Mouse (Mus musculus) spleen, adult 18-20 months (tissue): ENCODE data around the gene Celf2.

Experiments
- DNase-seq, 2 experiments: peaks; one replicate each; pipeline ENCODE4 v3.0.0; 2022; ENCODE audit warnings: mixed read lengths in 2 of 2

The Celf2 gene

DNA sequence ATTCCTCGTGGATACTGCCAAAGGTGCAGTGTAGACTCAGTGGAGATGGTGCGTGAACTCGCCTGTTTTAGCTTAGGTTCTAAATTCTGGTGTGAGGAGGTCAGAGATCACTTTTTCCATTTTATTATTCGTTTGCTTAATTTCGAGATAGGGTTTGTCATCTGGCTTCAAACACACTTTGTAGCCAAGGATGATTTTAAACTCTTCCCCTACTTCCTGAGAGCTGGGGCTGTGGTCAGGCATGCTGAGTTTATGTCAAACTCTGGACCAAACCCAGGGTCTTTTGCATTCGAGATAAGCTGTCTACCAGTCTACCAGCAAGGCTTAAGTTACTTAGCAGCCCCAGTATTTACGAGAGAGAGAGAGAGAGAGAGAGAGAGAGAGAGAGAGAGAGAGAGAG is 429.3 kb downstream of the Celf2 start:
- DNase-seq = no peak

GRCm38 (mm10) chr2:7079390-7079789 is 430.0 kb downstream of the Celf2 start:
- no peak for DNase-seq

DNA sequence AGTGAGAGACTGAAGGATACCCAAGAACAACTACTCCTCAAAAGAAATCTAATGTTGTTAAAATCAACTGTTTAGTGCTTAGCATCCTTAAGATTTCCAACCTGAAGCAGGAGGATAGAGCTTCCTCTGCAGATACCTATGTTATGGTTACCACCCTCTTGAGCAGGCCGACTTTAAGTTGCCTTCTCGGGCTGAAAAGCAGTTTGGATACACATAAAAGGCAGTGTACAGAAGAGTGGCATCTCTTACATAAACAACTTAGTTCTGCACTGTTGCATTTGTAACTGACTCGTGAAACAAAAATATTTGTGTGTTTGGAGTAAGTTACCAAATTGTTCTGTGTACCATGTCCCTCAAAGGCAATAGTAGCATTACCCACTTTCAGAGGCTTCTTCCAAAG is 435.6 kb downstream of the Celf2 start:
- DNase-seq = no peak

GRCm38 (mm10) chr2:7072344-7073265 is 436.8 kb downstream of the Celf2 start:
- no peak for DNase-seq

- DNase-seq = no peak
Observed at GRCm38 (mm10) chr2:7069458-7069857, 439.9 kb downstream of the Celf2 start.

DNA sequence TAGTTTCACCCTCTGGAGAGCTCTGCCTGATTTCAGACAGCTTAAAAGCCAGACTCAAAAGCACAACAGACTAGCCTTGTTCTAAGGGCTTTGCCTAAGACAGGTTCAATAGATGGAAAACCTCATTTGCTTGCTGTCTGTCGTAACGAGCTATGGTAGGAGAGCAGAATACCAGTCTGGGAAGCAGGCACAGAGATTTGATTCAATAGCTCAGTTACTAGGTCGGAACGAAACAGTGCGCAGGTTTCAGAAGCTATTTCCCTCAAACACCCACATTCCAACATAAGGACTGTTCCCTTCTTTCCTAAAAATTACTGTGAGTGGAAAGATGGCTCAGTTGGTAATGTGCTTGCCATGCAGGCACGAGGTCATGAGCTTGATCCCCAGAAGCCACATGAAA is 441.1 kb downstream of the Celf2 start:
- DNase-seq = no peak

DNA sequence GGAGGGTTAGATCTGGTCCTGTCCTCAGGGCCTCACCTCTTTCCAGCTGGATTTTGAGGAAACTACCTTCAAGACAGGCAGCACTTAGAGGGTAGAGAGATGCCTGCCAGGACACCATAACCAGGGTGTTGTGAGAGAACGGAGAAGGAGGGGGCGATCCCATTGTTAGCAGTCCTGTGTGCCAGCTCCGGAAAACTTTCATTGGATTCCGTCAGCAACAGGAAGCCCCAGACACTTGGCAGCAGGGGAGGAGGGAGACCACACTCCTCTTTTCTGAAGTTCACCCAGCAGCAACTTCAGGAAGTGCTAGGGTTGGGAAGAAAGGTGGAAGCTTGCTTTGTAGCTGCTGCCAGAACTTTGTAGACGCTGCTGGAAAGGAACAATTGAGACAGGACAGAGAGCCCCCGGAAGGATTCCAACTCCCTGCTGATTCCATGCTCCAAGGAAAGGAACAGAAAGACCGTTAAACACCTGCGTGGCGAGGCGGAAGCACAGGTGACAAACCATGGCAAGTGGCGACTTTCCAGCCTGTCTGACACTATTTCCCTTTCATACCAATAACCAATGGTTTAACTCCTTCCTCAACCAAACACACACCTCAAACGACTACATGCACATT is 445.7 kb downstream of the Celf2 start:
- DNase-seq = no peak

DNA sequence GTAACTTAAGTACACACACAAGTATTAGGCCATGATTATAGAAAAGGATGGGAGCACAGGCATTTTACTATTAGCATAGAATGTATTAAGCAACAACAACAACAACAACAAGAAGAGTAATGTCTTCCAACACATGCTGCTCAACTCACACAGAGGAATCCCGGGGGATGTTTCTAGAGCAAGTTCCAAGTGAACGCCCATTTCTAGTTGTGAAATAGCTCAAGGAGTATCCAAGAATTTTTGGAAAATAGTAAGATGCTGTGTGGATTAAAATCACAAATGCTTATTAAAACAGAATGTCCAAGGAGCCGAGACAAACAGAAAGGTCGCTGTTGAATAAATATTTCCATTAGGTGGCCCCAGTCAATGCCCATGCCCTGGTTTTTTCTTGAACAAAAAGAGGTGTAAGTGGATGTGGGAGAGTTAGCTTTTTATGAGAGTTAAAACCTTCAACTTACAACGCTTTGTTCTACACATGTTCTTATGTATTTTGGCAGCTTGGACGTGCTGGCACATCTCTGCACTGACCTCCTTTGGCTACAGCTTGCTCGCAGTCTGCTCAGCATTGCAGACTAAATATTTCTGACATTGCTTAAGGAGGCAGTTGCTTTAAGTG is 448.8 kb downstream of the Celf2 start:
- no peak for DNase-seq

- DNase-seq = no peak
Observed at GRCm38 (mm10) chr2:7056401-7056800, 453.0 kb downstream of the Celf2 start.

GRCm38 (mm10) chr2:7055958-7056357 is 453.4 kb downstream of the Celf2 start:
- DNase-seq = no peak

DNA sequence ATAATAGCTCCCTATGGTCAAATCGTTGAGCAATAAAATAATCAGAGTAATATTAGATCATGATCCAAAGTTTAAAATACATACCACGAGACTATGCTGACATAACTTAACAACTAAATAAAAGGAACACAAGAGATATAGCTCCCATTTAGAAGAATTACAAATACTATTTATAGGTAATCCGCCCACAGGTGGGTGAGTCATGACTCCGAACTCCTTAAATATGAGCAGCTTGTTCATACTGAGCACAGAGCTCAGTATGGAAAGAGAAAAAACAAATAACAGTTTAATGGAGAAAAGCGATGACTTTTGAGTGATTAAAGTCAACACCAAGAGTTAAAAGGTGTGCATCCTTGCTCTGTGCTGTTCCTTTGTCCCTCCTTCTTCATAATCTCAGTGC is 458.3 kb downstream of the Celf2 start:
- DNase-seq = no peak

DNA sequence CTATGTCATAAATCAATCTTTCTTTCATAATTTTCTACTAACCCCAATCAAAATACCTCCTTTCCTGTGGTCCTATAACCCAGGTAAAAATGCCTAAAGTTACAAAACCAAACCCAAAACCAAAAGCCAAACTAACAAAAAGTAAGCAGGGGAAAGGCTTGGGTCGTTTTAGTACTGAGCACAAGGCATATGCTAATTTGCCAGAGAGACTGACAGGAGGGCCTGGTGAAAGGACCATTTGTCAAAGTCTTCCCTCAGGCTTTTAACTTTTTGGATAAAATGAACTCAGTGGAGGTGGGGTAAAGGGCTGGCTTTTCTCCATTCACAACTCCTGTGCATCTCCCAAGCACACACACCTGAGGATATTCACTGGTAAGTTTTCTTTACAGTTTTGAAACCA is 463.2 kb downstream of the Celf2 start:
- DNase-seq = no peak

DNA sequence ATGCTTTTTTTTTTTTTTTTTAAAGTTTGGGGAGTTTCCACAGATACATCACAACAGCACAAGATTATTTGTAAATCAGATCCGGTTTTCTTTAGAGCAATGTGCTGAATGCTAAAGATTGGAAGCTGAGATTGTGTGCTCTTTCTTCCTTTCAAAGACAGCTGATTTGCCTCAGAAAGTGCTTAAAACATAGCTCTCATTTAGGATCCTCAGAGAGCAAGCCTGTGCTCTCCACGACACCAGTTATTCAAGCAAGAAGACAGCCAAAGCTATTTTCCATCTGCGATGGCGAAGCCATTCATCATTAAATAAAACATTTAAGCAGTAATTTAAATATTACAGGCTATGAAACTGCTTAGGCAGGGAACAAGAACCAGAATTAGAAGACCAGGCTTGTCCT is 463.8 kb downstream of the Celf2 start:
- no peak for DNase-seq

GRCm38 (mm10) chr2:7043770-7044459 is 465.4 kb downstream of the Celf2 start:
- DNase-seq = no peak

DNA sequence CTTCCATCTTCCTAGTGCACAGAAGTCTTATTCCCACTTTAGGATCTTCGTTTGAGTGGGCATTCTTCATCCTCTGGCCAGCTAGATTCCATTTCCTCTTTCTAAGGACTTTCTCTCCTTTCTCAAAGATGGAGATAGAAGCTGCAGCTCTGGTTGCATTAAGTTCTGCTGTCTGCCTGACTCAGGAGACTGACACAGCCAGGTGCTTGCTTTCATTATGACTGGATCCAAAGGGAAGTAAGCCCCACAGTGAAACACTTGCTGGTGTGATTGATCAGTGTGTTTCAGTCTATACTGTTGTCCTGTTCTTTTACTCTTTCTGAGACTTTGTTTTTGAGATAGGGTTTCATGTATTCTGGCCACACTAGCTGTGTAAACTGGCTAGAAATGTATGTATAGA is 468.4 kb downstream of the Celf2 start:
- no peak for DNase-seq

DNA sequence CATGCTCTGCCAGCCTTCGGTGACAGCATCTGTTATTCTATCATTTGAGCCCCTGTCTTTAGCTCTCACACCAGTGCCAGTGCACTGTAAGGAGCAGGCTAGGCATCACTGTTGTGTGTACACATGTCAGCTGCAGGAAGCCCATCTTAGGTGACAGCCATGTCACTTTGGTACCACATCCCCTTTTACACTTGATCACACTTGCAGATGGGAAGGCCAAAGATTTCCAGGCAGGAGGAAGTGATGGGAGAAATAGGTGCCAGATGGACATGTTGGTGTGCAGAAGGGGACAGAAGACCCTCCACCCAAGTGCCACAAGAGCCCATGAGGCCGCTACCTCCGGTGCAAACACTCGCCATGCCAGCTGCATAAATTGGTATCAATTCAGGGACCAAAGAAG is 470.4 kb downstream of the Celf2 start:
- DNase-seq = no peak

- no peak for DNase-seq
Observed at GRCm38 (mm10) chr2:7031389-7031788, 478.0 kb downstream of the Celf2 start.

DNA sequence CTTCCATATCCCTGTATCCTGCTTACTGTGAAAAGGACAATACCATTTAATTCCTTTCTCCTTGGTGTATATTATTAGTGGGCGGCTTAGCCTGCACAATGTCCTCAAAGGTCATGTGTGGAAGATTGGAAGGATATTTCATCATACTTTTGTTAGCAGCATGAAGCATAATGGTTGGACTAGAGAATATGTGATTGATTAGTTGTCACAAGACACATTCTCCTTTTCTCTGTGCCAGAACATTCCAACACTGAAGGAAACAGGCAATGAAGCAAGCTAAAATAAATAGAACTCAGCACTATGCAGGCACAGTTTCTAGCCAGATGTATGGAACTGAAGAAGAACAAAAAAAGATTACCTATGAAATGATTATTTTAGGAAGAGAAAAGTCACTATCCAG is 482.6 kb downstream of the Celf2 start:
- no peak for DNase-seq

DNA sequence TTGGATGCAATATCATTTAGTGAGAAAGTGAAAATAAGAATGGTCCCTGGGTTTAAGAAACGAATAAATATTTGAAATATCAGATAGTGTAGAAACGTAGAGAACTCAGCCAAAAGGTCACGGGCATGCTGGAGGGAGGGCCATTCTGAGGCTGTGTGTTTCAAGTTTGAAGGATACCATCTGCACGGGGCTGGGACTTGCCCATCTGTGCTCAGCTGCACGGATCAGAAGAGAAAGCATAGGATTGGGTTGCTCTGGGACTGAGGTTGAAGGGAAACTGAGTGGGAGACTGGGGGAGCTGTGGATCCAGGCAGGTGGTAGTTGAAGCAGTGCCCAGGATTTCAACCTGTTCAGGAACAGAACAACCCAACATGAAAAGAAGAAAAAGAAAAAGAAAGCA is 483.8 kb downstream of the Celf2 start:
- DNase-seq = no peak

DNA sequence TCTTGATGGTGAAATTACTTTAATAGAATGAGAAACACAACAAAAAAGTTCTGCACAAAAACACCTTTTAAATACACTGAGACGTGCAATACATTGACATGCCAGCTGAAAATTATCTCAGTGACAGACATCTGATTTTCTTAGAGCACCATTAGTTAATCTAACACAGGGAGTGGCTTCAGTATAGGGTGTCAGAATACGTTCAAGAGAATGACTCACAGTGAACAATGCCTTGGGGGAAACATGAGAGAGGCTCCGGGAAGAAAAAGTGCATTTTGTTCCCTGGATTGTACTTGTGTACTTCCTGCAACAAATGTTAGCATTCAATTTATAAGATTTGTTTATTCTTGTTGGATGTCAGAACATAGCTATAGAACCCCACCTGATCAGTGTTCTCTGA is 487.2 kb downstream of the Celf2 start:
- no peak for DNase-seq

DNA sequence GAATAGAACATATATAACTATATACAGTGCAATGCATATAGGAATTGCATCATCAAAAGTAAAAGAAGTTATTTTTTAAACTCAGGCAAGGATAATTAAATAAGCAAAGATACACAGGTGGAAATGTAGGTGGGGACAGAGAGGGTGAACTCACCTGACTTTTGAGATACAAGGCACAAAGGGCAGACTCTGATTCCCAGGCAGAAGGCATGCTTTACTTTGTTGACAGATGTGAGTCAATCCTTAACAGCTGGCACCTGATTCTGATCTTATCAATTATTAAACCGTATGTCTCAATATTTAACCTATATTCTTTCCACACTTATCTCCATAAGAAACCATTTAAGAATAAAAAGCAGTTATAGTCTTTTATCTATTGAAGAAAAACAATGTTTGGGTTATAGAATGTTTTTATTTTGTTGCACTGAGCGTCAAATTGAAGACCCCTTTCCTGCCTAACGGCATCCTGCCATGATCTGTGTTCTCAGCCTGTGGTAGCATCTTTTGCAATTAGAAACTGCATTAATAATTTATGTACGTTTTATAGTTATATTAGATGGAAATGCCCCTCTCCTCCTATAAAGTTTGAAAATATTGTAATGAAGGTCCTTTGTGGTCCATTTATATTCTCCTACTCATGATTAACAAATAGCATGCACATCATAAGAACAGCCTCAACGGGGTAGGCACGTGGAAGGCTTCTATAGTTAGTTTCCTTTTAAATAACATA is 491.8 kb downstream of the Celf2 start:
- no peak for DNase-seq

DNA sequence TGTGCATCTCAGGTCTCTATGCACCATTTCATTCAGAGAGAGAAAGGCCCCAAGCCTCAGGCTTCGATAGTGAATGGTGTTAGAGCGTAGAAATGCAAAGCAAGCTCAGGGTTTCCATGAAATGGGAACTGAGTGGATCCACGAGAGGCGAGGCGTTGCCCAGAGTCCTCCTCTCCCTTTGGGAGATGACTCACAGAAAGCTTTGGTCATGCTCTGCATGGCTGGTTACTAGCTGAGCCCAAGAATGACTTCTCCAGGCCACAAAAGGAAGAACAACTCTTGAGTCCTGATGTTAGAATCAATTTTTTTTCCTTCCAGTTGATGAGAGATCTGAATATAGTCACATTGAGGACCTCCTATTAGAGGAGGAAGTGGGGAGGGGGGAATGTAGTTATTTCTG is 496.2 kb downstream of the Celf2 start:
- DNase-seq = no peak

DNA sequence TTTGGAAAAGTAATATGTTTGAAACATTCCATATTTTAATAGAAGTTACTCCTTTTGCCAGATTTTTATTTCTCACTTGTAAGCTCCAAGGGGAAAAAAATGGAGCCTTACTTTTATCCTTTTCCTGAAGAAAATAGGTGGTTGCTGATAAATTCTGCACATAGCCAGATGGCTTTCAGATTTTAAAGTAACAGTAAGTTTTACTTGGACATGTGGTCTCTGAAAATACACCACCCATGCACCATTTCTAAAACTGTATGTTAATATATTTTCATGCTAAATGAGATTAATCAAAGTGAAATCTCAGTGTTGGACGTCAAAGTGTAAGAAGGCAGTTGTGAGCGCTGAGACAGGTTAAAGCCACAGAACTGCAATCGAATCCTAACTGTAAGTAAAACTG is 502.5 kb downstream of the Celf2 start:
- DNase-seq = no peak
